Mouse (Mus musculus): ENCODE data around the gene Arhgap17.

The Arhgap17 gene

GRCm38 (mm10) chr7:123369759-123370481 is at the start of gene Arhgap17, which contains the start of gene Lcmt1:
Arhgap17 (minus strand) TSS chr7:123369915.
Lcmt1 (plus strand) TSS chr7:123369784.
- peak; percentile 95 for DNase-seq

- no peak for DNase-seq
Observed at GRCm38 (mm10) chr7:123417661-123418060, 47.9 kb upstream of the Arhgap17 start.

DNA sequence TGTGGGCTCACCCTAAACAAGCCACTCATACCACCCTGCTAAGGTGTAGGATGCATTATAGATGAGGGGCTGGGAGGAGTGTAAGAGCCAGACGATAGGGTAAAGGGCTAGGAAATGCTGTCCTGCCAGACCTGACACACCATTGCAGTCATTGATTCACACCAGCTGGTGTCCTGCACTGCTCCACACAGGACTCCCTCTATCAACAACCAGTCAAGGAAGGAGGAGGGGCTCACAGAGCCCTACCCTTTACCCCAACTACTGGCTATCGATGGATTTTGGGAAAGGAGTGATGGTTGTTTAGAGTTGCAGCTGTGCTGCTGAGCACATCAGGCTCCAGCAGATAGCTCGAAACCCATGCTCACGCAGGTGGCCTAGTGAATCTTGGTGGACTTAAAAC is 47.1 kb upstream of the Arhgap17 start:
- DNase-seq, result no peak

DNA sequence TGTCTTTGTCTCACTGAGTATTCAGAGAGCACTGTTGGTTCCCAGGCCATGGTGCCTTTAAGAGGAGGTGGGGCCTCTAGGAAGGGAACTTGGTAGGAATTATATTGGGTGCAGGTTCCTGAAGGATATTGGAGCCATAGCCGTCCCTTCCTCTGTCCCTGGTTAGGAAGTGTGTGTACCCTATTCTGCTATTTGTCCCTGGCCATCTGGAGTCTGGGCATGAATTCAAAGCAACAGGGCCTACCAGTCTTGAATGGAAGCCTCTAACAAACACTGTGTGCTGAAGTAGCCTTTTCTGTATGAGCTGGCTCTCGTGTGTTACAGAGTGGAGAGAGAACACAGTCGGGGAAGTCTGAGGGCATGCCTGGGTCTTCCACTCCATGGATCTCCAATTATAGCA is 42.4 kb upstream of the Arhgap17 start:
- DNase-seq, result no peak

DNA sequence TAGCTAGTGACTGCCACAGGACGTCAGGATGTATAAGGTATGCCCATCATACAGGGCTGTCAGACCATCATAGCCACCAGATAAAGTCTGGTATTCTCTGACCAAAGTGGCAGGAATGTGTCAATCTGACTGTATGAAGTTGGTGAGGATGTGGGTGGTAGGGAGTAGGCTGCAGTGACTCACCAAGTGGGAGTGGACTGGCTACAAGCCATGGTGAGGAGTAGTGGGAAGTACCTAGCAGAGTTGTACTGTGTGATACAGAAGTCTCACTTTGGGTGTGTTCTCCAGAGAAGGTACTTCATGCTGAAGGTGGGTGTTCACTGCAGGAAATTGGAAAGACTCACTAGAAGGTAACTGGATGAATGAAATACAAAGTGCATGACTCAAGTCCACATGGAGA is 41.4 kb upstream of the Arhgap17 start:
- DNase-seq, result peak; percentile 85

- DNase-seq, result no peak
Observed at GRCm38 (mm10) chr7:123410502-123410901, 40.8 kb upstream of the Arhgap17 start.

DNA sequence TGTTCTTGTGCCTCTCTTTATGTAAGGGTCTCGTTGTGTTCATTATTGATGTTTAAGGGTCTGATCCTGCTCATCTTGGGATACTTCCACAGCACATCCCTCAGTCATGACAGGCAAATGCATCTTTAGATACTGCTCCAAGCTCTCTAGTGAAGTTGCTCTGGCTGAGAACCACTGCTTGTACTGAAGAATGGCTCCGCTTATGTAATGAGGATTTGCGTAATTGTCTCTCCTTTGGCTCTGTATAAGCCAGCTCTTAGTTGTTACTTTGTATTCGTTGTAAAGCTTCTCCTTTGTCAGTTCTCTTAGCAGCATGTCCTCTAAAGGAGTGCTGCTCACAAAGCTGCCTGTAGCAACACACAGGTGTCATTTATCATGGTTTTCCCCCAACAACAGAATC is 37.3 kb upstream of the Arhgap17 start:
- DNase-seq, result no peak

DNA sequence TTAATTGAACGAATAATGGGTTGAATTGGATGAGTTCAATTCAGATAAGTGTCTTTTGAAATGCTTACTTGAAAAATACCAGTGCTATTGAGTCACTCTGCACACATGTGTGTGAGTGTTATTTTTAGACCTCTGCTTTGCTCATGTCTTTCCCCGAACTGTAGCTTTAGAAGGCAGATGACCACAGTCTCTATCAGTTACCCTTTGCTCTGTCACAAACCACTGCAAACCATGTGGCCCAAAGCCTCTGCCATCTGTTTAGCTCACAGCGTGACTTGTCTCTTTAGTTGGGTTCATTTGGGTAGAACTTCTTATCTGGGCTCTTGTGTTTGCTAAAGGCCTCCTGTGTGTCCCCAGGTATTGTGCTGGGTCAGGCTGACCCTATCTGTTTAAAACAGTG is 35.9 kb upstream of the Arhgap17 start:
- DNase-seq, result no peak

DNA sequence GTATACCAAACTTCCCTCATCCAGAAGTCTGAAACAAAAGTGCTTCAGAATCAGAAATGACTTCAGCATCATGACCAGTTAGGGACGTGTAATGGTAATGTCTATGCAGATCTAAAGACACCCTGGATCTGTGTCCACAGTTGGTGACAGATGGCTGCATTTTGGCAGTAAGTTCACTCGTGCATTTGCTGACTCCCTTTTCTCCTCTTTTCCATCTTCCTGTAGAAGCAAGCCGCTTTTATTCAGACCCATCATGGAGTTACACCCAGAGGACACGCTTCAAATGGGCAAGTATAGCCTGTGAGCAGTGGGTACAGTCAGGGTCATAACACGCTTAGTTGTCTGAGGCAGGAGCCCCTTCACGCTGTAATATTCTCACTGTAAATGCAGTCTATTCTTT is 34.5 kb upstream of the Arhgap17 start:
- no peak for DNase-seq

DNA sequence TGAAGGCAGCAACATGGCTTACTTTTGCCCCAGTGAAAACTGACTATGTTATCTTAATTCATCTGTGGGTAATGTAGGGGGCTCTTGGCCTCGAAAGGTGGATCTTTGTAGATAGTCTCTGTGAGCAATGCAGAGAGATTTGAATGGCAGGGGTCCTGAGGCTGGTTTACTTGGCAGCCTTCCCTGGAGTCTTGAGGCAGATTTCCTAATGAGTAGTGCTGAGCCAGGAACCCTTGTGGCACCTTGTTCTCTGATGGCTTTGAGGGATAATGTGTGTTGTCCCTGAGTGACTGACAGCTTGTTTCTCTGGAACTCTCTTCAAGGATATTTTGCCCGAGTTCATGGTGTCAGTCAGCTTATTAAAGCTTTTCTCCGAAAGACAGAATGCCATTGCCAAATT is 31.4 kb upstream of the Arhgap17 start:
- DNase-seq, result no peak

- no peak for DNase-seq
Observed at GRCm38 (mm10) chr7:123399286-123399685, 29.6 kb upstream of the Arhgap17 start.

DNA sequence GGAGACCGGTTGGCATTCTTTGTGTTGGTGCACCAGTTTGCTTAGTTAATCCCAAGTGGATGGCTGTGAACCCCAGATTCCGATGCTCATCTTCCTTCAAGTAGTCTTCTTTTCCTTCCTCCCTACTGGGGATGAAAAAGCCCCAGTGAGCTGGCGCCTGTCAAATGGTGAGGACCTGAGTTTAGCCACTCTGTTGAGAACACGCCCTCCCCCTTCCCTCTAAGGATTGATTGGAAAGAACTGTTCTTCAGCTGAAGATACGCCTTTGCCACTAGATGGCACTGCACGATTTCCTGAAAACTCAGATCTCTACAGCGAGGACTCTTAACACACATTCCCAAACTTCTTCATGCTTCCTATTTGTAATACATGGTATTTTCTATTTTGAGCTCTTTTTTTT is 29.1 kb upstream of the Arhgap17 start:
- DNase-seq, result peak; percentile 56

DNA sequence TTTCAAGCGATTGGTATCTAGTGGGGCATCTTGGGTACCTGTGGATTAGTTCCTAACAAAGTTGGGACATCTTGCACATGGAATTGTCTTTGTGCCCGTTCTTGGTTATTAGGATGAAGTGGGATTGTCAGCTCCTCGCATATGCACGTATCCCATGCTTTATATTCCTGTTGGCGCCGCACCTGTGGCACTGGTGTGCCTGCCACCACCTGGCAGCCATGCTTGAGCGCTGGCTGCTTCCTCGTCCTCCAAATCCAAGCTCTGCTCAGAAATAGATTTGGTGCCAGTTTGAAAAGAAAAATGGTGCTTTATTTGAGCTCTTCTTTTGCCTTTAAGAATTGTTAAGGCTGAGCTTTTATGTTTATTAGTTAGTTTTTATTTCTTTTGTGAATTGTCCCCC is 28.2 kb upstream of the Arhgap17 start:
- no peak for DNase-seq

GRCm38 (mm10) chr7:123397369-123397768 is 27.7 kb upstream of the Arhgap17 start:
- no peak for DNase-seq

- DNase-seq, result no peak
Observed at GRCm38 (mm10) chr7:123396900-123397299, 27.2 kb upstream of the Arhgap17 start.

GRCm38 (mm10) chr7:123394271-123394670 is 24.6 kb upstream of the Arhgap17 start:
- no peak for DNase-seq

DNA sequence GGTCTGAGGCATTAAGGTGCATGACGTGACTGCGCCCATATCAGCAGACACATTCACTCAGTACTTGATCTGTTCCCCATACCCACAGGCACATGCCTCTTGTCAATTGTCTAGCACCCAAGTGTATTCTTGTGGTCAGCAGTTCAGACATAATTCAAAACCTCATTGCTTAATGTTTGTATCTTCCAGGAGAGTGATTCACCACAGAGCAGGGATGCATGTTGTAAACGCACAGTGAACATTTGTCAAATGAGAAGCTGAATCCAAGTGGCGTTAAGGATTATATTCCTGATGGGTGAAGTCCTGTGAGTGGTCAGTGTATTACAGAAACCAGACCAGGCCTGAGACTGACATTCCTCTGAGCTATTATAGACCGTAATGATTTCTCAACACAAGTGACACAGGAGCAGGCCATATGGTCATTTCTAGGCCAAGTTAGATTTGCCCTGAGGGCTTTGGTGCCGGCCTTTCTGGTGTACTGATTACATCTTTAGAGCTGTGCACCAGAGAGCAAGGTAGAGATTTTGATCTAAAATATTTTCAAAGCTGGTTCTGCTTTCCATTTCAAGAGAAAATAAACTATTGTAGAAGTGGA is 20.1 kb upstream of the Arhgap17 start:
- DNase-seq, result no peak

GRCm38 (mm10) chr7:123385693-123386407 is 16.1 kb upstream of the Arhgap17 start:
- DNase-seq, result no peak

DNA sequence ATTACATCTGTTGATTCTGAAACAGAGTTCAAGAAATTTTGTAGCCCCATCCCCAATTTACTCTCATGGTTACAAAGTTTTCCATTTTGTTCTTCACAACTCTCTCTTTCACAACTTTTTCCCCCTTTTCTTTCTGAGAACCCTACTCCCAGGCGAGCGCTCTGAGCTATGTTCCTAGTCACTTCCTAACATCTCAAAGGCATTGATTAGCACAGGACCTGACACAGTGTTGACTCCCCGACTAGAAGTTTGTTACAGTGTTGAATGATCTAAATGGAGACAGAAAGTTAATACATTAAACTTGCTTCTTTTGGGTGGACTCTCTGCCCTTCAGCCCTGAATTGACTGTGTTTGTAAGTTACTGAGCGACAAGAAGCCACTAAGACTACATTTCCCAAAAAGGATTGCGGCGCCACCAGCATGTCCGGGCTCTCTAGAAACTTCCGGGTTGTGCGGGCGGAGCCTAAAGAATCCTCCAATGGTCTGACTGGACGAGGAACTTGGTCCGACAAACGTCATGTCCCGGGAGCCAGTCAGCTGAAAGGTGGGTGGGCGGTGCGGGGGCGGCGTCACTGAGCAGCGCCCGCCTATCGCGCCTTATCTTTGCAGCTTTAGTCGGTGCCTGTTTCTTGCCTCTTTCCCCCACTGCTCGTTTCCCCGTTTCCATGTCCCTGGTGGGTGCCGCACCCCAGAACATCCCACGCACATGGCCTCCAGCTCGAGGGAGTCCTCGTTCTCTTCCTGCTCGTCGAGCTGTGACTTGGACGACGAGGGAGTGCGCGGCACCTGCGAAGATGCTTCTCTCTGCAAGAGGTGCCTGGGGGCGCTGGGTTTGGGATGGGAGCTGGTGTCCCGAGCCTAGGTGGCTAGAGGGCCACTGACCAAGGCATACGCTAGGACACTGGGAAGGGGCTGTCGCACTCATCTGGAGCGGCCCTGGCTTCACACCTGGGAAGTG is 8.0 kb upstream of the Arhgap17 start:
- peak; percentile 98 for DNase-seq

DNA sequence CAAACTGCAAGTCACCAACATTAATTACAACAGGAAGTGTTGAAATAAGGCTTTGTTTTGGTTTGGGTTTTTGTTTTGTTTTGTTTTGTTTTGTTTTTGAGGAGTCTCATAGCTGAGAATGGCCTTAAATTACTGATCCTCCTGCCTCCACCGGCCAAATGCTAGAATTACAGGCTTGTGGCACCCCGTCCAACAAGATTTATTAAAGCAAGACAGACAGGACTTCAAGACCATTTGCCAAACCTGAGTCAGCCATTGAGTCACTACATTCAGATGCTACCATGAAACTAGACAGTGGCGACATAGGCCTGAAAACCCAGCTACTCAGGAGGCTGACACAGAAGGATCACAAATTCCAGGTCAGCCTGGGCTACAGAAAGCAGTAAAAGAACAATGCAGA is 1.8 kb upstream of the Arhgap17 start:
- DNase-seq, result no peak

DNA sequence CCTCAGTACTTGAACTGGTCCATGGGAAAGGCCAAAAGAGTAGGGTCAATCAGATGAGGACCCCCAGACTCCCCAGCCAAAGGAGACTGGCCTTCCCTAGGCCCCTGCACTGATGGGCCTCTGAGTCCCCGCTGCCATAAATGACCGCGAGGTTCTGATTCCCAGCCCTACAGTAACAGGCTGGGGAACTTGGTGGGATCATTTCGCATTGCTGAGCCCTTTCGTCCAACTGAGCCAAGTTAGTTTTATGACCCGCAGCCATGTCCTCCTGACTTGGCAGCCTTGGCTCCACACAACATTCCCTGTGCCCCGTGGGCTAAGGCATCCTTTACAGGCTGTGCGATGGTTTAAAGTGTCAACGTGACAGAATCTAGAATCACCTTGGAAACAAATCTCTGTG is 985 bp upstream of the Arhgap17 start:
- DNase-seq, result no peak

GRCm38 (mm10) chr7:123368778-123369746 is 653 bp downstream of the Arhgap17 start:
- no peak for DNase-seq
